Mouse (Mus musculus) liver, adult 2 months (tissue): ENCODE measurements around the gene Cep41. TPM values are rescaled to one million over a fixed set of nuclear protein-coding genes. Genes with fewer than 3 reads are reported as not detected.

Experiments
- DNase-seq: peaks from one replicate; pipeline ENCODE4 v3.0.0-alpha.2; 2011; ENCODE audit warnings: low read depth, low spot score; ENCODE audit errors: extremely low read depth
- H3K27ac ChIP-seq: fragments of 200-500 bp; replicated peaks from 2 replicates; pipeline ENCODE4 v1.5.1; 2012; ENCODE audit warnings: low read depth, mild to moderate bottlenecking, control low read depth, inconsistent platforms, low read length; ENCODE audit not compliant: insufficient read depth
- H3K27me3 ChIP-seq: fragments of 200-500 bp; 2 replicates; pipeline ENCODE4 v1.6.1; 2012; ENCODE audit warnings: mild to moderate bottlenecking, moderate library complexity, low read length, inconsistent platforms; ENCODE audit not compliant: control insufficient read depth, insufficient read depth
- H3K36me3 ChIP-seq: fragments of 200-500 bp; 2 replicates; pipeline ENCODE4 v1.6.1; 2012; ENCODE audit warnings: low read length, inconsistent platforms; ENCODE audit not compliant: control insufficient read depth, insufficient read depth
- H3K4me1 ChIP-seq: fragments of 200-500 bp; 2 replicates; pipeline ENCODE4 v1.6.1; 2011; ENCODE audit warnings: low read length; ENCODE audit not compliant: control insufficient read depth, insufficient read depth
- H3K4me3 ChIP-seq: fragments of 200-500 bp; 2 replicates; pipeline ENCODE4 v1.5.1; 2011; ENCODE audit warnings: low read depth, mild to moderate bottlenecking, control low read depth, low read length, moderate library complexity; ENCODE audit not compliant: insufficient read depth
- H3K79me2 ChIP-seq: fragments of 200-500 bp; 2 replicates; pipeline ENCODE4 v1.6.1; 2012; ENCODE audit warnings: inconsistent platforms, mild to moderate bottlenecking, low read length, moderate library complexity; ENCODE audit not compliant: control insufficient read depth, insufficient read depth
- H3K9ac ChIP-seq: fragments of 200-500 bp; 2 replicates; pipeline ENCODE4 v1.6.1; 2012; ENCODE audit warnings: low read depth, mild to moderate bottlenecking, control low read depth, inconsistent platforms, low read length
- CTCF ChIP-seq: fragments of 200-500 bp; IDR thresholded peaks from 2 replicates; pipeline ENCODE4 v1.5.1; 2011; ENCODE audit warnings: low read depth, low read length, control low read depth
- POLR2A ChIP-seq: fragments of 200-500 bp; IDR thresholded peaks from 2 replicates; pipeline ENCODE4 v1.6.1; 2011; ENCODE audit warnings: low read length, control low read depth; ENCODE audit not compliant: insufficient read depth; ENCODE audit errors: extremely low read depth
- WGBS: fragments of 180-500 bp; shearing (Covaris S2); methylation state at CpG from one replicate; pipeline ENCODE4 v1.1.7; 2018; 5-methylcytosine and 5-hydroxymethylcytosine counted together
- polyA plus RNA-seq: library from polyadenylated mRNA; depleted of rRNA; stranded (reverse); fragments of >200 nt; gene quantifications from 2 replicates; pipeline ENCODE4 v1.2.3, GENCODE M21; 2012; rRNA removed
- total RNA-seq: library from RNA; depleted of rRNA; stranded (reverse); fragments of >200 nt; gene quantifications from 2 replicates; pipeline ENCODE4 v1.2.3, GENCODE M21; 2014; rRNA removed

Cep41 gene
- total and polyA plus RNA-seq, 2 experiments, result 1.4 to 2.5 TPM

DNA sequence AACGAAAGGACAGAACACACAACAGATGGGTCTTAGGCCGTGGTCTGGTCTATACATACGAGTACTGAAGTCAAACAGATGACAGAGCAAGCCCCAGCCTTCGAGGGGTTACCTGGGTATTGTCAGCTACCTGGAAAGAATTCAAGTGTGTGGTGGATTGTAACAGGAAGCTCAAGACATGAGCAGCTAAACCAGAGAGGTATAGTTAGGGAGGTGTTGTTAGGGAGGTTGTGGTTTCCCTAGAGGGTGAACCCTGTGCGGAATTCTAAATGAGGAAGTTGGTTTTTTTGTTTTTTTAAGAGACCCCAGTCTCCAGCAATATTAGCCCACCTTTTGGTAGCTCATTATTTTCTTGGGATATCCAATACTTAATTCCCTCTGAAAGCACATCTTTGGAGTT is 87.9 kb downstream of the Cep41 start:
- no peak overlapping the region for H3K9ac ChIP-seq
- 88% methylated on average over 5 of the region's 5 CpGs for WGBS
- no peak for DNase-seq

DNA sequence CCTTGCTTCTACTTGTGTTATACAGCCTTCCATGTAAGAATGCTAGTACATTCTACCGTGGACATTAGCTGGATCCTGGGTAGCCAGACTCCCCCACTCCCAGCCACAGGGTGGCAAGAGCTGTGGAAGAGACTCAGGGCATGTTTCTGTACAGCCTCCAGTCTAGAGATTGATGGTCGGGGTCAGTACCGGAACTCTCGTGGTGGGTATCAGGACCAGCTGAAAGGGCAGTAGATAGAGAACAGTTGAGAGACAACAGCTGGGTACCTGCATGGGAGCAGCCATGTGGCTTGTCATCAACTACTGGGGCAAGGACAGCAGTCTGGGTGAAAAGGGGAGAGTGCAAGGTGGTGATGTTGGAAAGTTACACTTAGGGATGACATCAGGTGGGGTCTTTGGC is 88.4 kb downstream of the Cep41 start:
- H3K27ac ChIP-seq, result no peak overlapping the region
- no peaks in the 10 kb centered on the region for H3K79me2 ChIP-seq
- H3K4me1 ChIP-seq, result 0 out of 2 replicates have a peak, but pooled peaks cover 2% of the 10 kb centered on the region
- DNase-seq, result no peak
- no peak overlapping the region for H3K9ac ChIP-seq
- no peaks in the 10 kb centered on the region for H3K36me3 ChIP-seq
- 96% methylated on average over 4 of the region's 4 CpGs for WGBS
- no peaks in the 10 kb centered on the region for H3K27me3 ChIP-seq
- TF ChIP-seq POLR2A (no peak), CTCF (no peak)
- H3K4me3 ChIP-seq, result no peak overlapping the region

More for the DNA sequence above, 87.9 kb downstream of the Cep41 start:
- Histone ChIP-seq H3K4me1 (no peaks in the 10 kb centered on the region), H3K4me3 (no peak overlapping the region), H3K27ac (no peak overlapping the region), H3K79me2 (no peaks in the 10 kb centered on the region), H3K27me3 (no peaks in the 10 kb centered on the region), H3K36me3 (no peaks in the 10 kb centered on the region)
- TF ChIP-seq POLR2A (no peak), CTCF (no peak)

DNA sequence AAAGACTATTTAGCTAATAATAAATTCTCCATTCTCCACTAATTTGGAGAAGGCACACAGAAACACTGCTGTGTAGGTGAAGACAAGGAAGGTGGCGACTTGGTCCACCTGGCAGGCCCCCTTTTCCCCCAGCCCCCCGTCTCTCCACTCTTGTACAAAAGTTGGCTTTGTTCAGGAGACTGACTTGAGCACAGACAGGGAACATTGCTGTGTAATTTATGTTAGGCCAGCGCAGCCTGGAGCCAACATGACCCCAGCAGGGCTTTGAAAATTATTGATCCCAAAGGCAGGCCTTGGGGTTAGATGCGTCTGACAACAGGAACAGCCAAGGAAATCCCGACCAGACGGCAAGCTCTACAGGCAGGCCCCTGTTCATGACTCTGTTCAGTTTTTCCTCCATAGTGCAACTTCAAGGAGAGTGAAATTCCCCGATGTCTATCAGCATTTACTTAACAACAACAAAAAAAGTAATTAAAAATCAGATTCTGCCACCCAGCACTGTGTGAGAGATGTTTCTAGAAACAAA is 89.1 kb downstream of the Cep41 start:
- H3K4me1 ChIP-seq, result 0 out of 2 replicates have a peak, but pooled peaks cover 2% of the 10 kb centered on the region
- TF ChIP-seq POLR2A, result no peak
- no peak for TF ChIP-seq CTCF
- no peak for DNase-seq
- H3K9ac ChIP-seq, result no peak overlapping the region
- no peaks in the 10 kb centered on the region for H3K79me2 ChIP-seq
- 58% methylated on average over 7 of the region's 7 CpGs for WGBS
- no peaks in the 10 kb centered on the region for H3K27me3 ChIP-seq
- H3K36me3 ChIP-seq, result no peaks in the 10 kb centered on the region
- H3K4me3 ChIP-seq, result no peak overlapping the region
- no peak overlapping the region for H3K27ac ChIP-seq

Other genes starting within 250 kb of the Cep41 start
- gene Tmem209, start 184.0 kb downstream of the Cep41 start, total RNA-seq, result 9.2 and 12.0 TPM in 2 replicates
- gene Tmem209, start 184.0 kb downstream of the Cep41 start, polyA plus RNA-seq, result 18.4 and 23.5 TPM in 2 replicates
- gene Ssmem1, start 183.9 kb downstream of the Cep41 start, total RNA-seq, result 0.20 TPM in 1 of 2 replicates, not detected in the other
- gene Ssmem1, start 183.9 kb downstream of the Cep41 start, polyA plus RNA-seq, result not detected in 2 replicates
- gene Cpa2, start 152.2 kb downstream of the Cep41 start, total RNA-seq, result 6.5 and 32.6 TPM in 2 replicates
- 0.12 TPM in 1 of 2 replicates, not detected in the other for gene Cpa2, start 152.2 kb downstream of the Cep41 start, polyA plus RNA-seq
- not detected in 2 replicates for gene Cpa4, start 125.4 kb downstream of the Cep41 start, total RNA-seq
- gene Cpa4, start 125.4 kb downstream of the Cep41 start, polyA plus RNA-seq, result not detected in 2 replicates
- gene Cpa5, start 82.7 kb downstream of the Cep41 start, total RNA-seq, result not detected in 2 replicates
- gene Cpa5, start 82.7 kb downstream of the Cep41 start, polyA plus RNA-seq, result not detected in 2 replicates
- 23.2 and 76.8 TPM in 2 replicates for gene Cpa1, start 54.5 kb downstream of the Cep41 start, total RNA-seq
- 0.26 and 0.58 TPM in 2 replicates for gene Cpa1, start 54.5 kb downstream of the Cep41 start, polyA plus RNA-seq
- gene Mest, start 29.8 kb upstream of the Cep41 start, total RNA-seq, result 1.9 and 9.4 TPM in 2 replicates
- 7.1 and 8.6 TPM in 2 replicates for gene Mest, start 29.8 kb upstream of the Cep41 start, polyA plus RNA-seq
- gene Copg2, start 203.0 kb upstream of the Cep41 start, total RNA-seq, result 26.9 and 27.6 TPM in 2 replicates
- gene Copg2, start 203.0 kb upstream of the Cep41 start, polyA plus RNA-seq, result 7.0 and 7.5 TPM in 2 replicates
- gene Tsga13, start 221.8 kb upstream of the Cep41 start, total RNA-seq, result not detected in 2 replicates
- gene Tsga13, start 221.8 kb upstream of the Cep41 start, polyA plus RNA-seq, result not detected in 2 replicates